ENCODE assay signal across 10 mouse cellular contexts in genomic region chr6:112839391-112839790, GRCm38 (mm10).
DNase-seq lines count a peak whose midpoint lies in the region; ATAC-seq and TF ChIP-seq lines count a peak whose summit lies in the region.
"Had no signal": no experiment of that assay in that cellular context is flagged by ENCODE, and none has a peak within 500 bp of the region (broad histone marks: within the 10 kb centered on the region; RNA-seq: fewer than 3 reads in every experiment).

No protein-coding gene starts in this region.

- no peak overlapping the region for H3K4me2 ChIP-seq in kidney, embryonic 15.5 days
- H3K4me2 ChIP-seq in neural tube, embryonic 12.5 days (replicated peaks): peak overlapping the region; percentile 32; the same call in 1 of the 2 replicates
- H3K4me2 ChIP-seq: heart, embryonic 13.5 days had no signal

- WGBS in kidney, adult 2 months: 64% methylated on average over 3 of the region's 3 CpGs
- WGBS in kidney, embryonic 15.5 days: 71% methylated on average over 3 of the region's 3 CpGs
- 81% methylated on average over 3 of the region's 3 CpGs for WGBS in forebrain, embryonic 10.5 days
- 61% methylated on average over 3 of the region's 3 CpGs for WGBS in neural tube, embryonic 12.5 days

- intact Hi-C loops in heart, postnatal 36 days (cut with DNase I): no loop called here

- H3K4me3 ChIP-seq in kidney, adult 2 months (ENCODE audit: insufficient read depth, low read depth, low read length): no peak overlapping the region
- H3K4me3 ChIP-seq in kidney, embryonic 15.5 days (replicated peaks): no peak overlapping the region
- H3K4me3 ChIP-seq in forebrain, embryonic 10.5 days: peak overlapping the region; percentile 11; the same call in 1 of the 2 replicates
- no peak overlapping the region for H3K4me3 ChIP-seq in neural tube, embryonic 12.5 days
- H3K4me3 ChIP-seq: heart, embryonic 13.5 days had no signal

- H3K4me1 ChIP-seq in kidney, adult 2 months (ENCODE audit: control insufficient read depth, insufficient read depth, low read length): no peaks in the 10 kb centered on the region
- peaks cover 22% of the 10 kb centered on the region for H3K4me1 ChIP-seq in kidney, embryonic 15.5 days
- peaks cover 74% of the 10 kb centered on the region for H3K4me1 ChIP-seq in forebrain, embryonic 10.5 days
- H3K4me1 ChIP-seq in neural tube, embryonic 12.5 days: peaks cover 77% of the 10 kb centered on the region
- H3K4me1 ChIP-seq: heart, embryonic 13.5 days had no signal

- H3K27ac ChIP-seq in kidney, adult 2 months (ENCODE audit: insufficient read depth, low read depth, low read length): no peak overlapping the region
- no peak overlapping the region for H3K27ac ChIP-seq in kidney, embryonic 15.5 days
- peak overlapping the region; percentile 80 for H3K27ac ChIP-seq in forebrain, embryonic 10.5 days
- H3K27ac ChIP-seq in neural tube, embryonic 12.5 days: peak overlapping the region; percentile 60
- H3K27ac ChIP-seq: heart, embryonic 13.5 days had no signal

- TF ChIP-seq POLR2A in kidney, adult 2 months (IDR thresholded peaks at IDR 0.05; ENCODE audit: low read depth, low read length): no peak

- no peaks in the 10 kb centered on the region for H3K36me3 ChIP-seq in kidney, adult 2 months (ENCODE audit: control insufficient read depth, insufficient read depth, low read length)
- H3K36me3 ChIP-seq in kidney, embryonic 15.5 days: no peaks in the 10 kb centered on the region
- H3K36me3 ChIP-seq in forebrain, embryonic 10.5 days (replicated peaks): peaks cover 12% of the 10 kb centered on the region
- H3K36me3 ChIP-seq in neural tube, embryonic 12.5 days: no peaks in the 10 kb centered on the region
- H3K36me3 ChIP-seq: heart, embryonic 13.5 days had no signal

- no peak overlapping the region for H3K9ac ChIP-seq in kidney, embryonic 15.5 days
- 0 out of 2 replicates have a peak overlapping the region, but pooled peaks have one; percentile 2 for H3K9ac ChIP-seq in neural tube, embryonic 12.5 days
- H3K9ac ChIP-seq: heart, embryonic 13.5 days had no signal

- TF ChIP-seq CTCF in kidney, adult 2 months (conservative IDR thresholded peaks at IDR 0.05; ENCODE audit: insufficient read depth, insufficient read length, low read depth, low read length): no peak

- H3K9me3 ChIP-seq in kidney, embryonic 15.5 days (replicated peaks): no peaks in the 10 kb centered on the region
- no peaks in the 10 kb centered on the region for H3K9me3 ChIP-seq in forebrain, embryonic 10.5 days
- H3K9me3 ChIP-seq in neural tube, embryonic 12.5 days: no peaks in the 10 kb centered on the region
- H3K9me3 ChIP-seq: heart, embryonic 13.5 days had no signal

- H3K27me3 ChIP-seq in kidney, adult 2 months (replicated peaks; ENCODE audit: control insufficient read depth, insufficient read depth, low read length): no peaks in the 10 kb centered on the region
- H3K27me3 ChIP-seq in kidney, embryonic 15.5 days: no peaks in the 10 kb centered on the region
- H3K27me3 ChIP-seq in forebrain, embryonic 10.5 days (ENCODE audit: poor library complexity, severe bottlenecking): no peaks in the 10 kb centered on the region
- H3K27me3 ChIP-seq in neural tube, embryonic 12.5 days (replicated peaks): no peaks in the 10 kb centered on the region

- no peak for ATAC-seq in kidney, embryonic 15.5 days (replicated peaks; ENCODE audit: low FRiP score)
- peak; percentile 7; the same call in 1 of the 2 replicates for ATAC-seq in neural tube, embryonic 12.5 days (ENCODE audit: low FRiP score, low read depth)

- DNase-seq in kidney, adult 2 months: peak; percentile 10
- no peak for DNase-seq in forebrain, embryonic 10.5 days (ENCODE audit: extremely low spot score, low spot score)
- DNase-seq in heart, postnatal 36 days: peak; percentile 10 to 25
- DNase-seq in kidney, adult 11 months: no peak
- no peak for DNase-seq in B cell, adult 2 months
- DNase-seq in right cerebral cortex, adult 18-20 months: no peak
- DNase-seq: liver had no signal

Comparison
In these comparisons a context has a peak if more than half of its experiments do, and no peak if none do; other contexts are left out.
1. DNase-seq: peak in kidney, adult 2 months (single experiment) and heart, postnatal 36 days (2 of 2); none in forebrain, embryonic 10.5 days (single experiment), kidney, adult 11 months (single experiment), B cell, adult 2 months (0 of 2) and right cerebral cortex, adult 18-20 months (single experiment).
2. H3K27ac ChIP-seq: peak in forebrain, embryonic 10.5 days (single experiment) and neural tube, embryonic 12.5 days (single experiment); none in kidney, adult 2 months (single experiment) and kidney, embryonic 15.5 days (single experiment).